Mouse (Mus musculus): ENCODE data around the gene Bcas1. TPM values are rescaled to one million over a fixed set of nuclear protein-coding genes. Genes with fewer than 3 reads are reported as not detected.

Bcas1 gene
- polyA plus RNA-seq, 1 experiment from 2014 or later: 0.97 TPM

DNA sequence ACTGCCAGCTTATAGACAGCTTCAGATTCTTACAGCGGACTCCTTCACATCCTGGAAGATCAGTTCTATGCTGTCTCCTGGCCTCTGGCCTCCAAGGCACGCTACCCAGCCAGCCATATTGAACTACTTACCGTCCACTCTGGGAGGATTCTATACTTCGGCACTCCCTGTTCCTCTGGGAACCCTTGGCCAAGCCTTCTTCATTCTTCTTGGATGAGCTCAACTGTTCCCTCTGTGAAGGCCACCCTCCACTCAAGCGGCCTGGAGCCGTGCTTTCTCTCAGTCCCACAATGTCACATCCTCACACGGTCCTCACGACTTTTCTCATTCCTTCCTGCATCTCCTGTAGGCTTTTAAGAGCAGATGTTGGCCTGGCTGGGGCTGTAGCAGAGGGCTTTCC is 86.5 kb downstream of the Bcas1 start:
- no peak overlapping the region for H3K4me3 ChIP-seq (ENCODE audit: low read depth, low read length)
- H3K36me3 ChIP-seq (ENCODE audit: control insufficient read depth, insufficient read depth, low read length): no peaks in the 10 kb centered on the region
- peaks cover 23% of the 10 kb centered on the region for H3K4me1 ChIP-seq (ENCODE audit: control insufficient read depth, insufficient read depth, low read length)
- no peak overlapping the region for H3K27ac ChIP-seq (ENCODE audit: low read depth, low read length)
- H3K27me3 ChIP-seq (ENCODE audit: control insufficient read depth, insufficient read depth, low read length): no peaks in the 10 kb centered on the region
- 68% methylated on average over 8 of the region's 8 CpGs for WGBS (ENCODE audit: insufficient replicate concordance)
- H3K9me3 ChIP-seq (replicated peaks; ENCODE audit: control insufficient read depth, low read length): no peaks in the 10 kb centered on the region
- H3K4me2 ChIP-seq: no peak overlapping the region
- no peak for ATAC-seq (replicated peaks; ENCODE audit: insufficient number of reproducible peaks, low FRiP score, low TSS enrichment)
- H3K9ac ChIP-seq (ENCODE audit: low read depth, low read length): no peak overlapping the region

DNA sequence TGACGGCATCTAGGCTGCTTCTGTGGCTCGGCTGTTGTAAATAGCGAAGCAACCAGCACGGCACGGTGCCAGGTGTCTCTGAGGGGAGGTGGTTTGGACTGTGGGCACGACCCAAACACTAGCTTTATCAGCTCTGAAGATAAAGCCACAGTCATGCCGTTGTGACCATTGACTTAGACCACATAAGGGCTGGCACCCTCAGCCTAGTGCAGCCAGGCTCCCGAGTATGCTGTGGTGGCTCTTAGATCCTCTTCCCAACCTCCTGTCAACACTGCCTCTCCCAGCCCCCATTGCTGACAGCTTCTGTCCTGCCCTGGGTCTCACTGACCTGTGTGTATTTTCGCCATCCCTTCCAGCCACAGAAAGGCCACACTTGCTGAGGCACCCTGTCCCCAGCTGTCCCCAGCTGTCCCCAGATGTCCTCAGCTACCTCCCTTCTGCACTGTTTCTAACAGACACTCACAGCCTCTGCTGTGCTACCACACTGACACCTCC is 91.3 kb downstream of the Bcas1 start:
- Histone ChIP-seq H3K36me3 (ENCODE audit: control insufficient read depth, insufficient read depth, low read length) (no peaks in the 10 kb centered on the region), H3K4me1 (ENCODE audit: control insufficient read depth, insufficient read depth, low read length) (peaks cover 7% of the 10 kb centered on the region), H3K27ac (ENCODE audit: low read depth, low read length) (no peak overlapping the region), H3K9me3 (replicated peaks; ENCODE audit: control insufficient read depth, low read length) (no peaks in the 10 kb centered on the region), H3K4me2 (peak overlapping the region; percentile 45), H3K9ac (ENCODE audit: low read depth, low read length) (0 out of 2 replicates have a peak overlapping the region, but pooled peaks have one; percentile 39), H3K4me3 (ENCODE audit: low read depth, low read length) (no peak overlapping the region), H3K27me3 (ENCODE audit: control insufficient read depth, insufficient read depth, low read length) (no peaks in the 10 kb centered on the region)
- WGBS (ENCODE audit: insufficient replicate concordance): 30% methylated on average over 9 of the region's 9 CpGs
- peak; percentile 46; the same call in 1 of the 2 replicates for ATAC-seq (replicated peaks; ENCODE audit: insufficient number of reproducible peaks, low FRiP score, low TSS enrichment)

DNA sequence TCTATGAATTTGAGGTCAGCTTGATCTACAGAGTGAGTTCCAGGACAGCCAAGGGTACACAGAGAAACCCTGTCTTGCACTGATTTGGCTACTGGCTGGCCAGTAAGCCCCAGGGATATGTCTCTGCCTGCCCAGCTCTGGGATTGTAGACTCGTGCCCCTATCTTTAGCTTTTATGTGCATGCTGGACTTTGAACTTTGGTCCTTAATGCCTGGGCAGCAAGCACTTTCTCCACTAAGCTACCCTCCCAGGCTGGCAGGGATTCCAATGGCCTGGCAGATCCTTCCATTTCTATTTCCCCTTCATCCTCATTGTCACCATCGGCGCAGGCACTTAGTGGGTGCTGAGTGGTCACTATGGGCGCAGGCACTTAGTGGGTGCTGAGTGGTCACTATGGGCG is 92.5 kb downstream of the Bcas1 start:
- WGBS (ENCODE audit: insufficient replicate concordance): 85% methylated on average over 5 of the region's 5 CpGs
- no peak overlapping the region for H3K4me2 ChIP-seq

DNA sequence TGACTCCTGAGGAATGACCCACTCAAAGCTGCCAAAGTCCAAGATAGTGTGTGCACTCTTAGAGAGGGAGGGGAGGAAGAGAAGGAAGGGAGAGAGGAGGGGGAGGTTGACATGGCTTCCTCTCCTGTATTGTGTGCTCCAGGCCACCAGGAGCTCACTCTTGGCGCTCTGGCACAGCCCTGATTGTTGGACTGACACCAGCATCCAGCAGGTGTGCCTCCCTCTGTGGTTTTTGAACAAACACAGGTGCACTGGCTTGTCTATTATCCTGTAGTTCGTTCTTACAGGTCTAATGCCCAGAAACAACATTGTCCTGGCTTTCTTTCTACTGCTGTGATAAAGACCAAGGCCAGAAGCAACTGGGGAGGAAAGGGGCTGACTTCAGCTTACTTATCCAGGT is 95.8 kb downstream of the Bcas1 start:
- Histone ChIP-seq H3K9me3 (replicated peaks; ENCODE audit: control insufficient read depth, low read length) (no peaks in the 10 kb centered on the region), H3K27ac (ENCODE audit: low read depth, low read length) (no peak overlapping the region), H3K4me2 (no peak overlapping the region), H3K27me3 (ENCODE audit: control insufficient read depth, insufficient read depth, low read length) (no peaks in the 10 kb centered on the region), H3K9ac (ENCODE audit: low read depth, low read length) (no peak overlapping the region), H3K4me1 (ENCODE audit: control insufficient read depth, insufficient read depth, low read length) (peaks cover 7% of the 10 kb centered on the region), H3K36me3 (ENCODE audit: control insufficient read depth, insufficient read depth, low read length) (no peaks in the 10 kb centered on the region), H3K4me3 (ENCODE audit: low read depth, low read length) (no peak overlapping the region)
- ATAC-seq (replicated peaks; ENCODE audit: insufficient number of reproducible peaks, low FRiP score, low TSS enrichment): no peak
- 76% methylated on average over 2 of the region's 2 CpGs for WGBS (ENCODE audit: insufficient replicate concordance)

More for the DNA sequence above, 92.5 kb downstream of the Bcas1 start:
- Histone ChIP-seq H3K27me3 (ENCODE audit: control insufficient read depth, insufficient read depth, low read length) (no peaks in the 10 kb centered on the region), H3K9me3 (replicated peaks; ENCODE audit: control insufficient read depth, low read length) (no peaks in the 10 kb centered on the region), H3K27ac (ENCODE audit: low read depth, low read length) (no peak overlapping the region), H3K36me3 (ENCODE audit: control insufficient read depth, insufficient read depth, low read length) (no peaks in the 10 kb centered on the region), H3K9ac (ENCODE audit: low read depth, low read length) (no peak overlapping the region), H3K4me3 (ENCODE audit: low read depth, low read length) (no peak overlapping the region), H3K4me1 (ENCODE audit: control insufficient read depth, insufficient read depth, low read length) (peaks cover 7% of the 10 kb centered on the region)
- ATAC-seq (replicated peaks; ENCODE audit: insufficient number of reproducible peaks, low FRiP score, low TSS enrichment): no peak

DNA sequence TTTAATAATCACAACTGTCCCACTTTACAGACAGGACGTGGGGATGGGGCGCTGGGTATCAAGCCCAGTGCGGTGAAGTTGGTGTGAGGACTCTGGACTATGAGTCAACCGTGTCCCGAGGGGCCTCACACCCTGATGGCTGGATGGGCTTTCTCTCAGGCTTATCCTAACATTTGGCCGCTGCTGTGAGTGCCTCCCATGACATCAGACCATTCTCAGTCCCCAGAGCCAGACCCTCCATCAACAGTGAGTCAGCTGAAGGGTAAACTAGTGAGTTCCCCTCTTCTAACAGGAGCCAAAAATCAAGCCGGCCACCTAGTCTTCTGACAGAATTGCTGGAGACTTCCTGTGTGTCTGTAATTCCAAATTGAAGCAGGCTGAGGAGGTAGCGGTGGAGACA is 97.2 kb downstream of the Bcas1 start:
- Histone ChIP-seq H3K9me3 (replicated peaks; ENCODE audit: control insufficient read depth, low read length) (no peaks in the 10 kb centered on the region), H3K27me3 (ENCODE audit: control insufficient read depth, insufficient read depth, low read length) (no peaks in the 10 kb centered on the region), H3K27ac (ENCODE audit: low read depth, low read length) (no peak overlapping the region), H3K9ac (ENCODE audit: low read depth, low read length) (no peak overlapping the region), H3K36me3 (ENCODE audit: control insufficient read depth, insufficient read depth, low read length) (no peaks in the 10 kb centered on the region), H3K4me3 (ENCODE audit: low read depth, low read length) (no peak overlapping the region), H3K4me2 (no peak overlapping the region), H3K4me1 (ENCODE audit: control insufficient read depth, insufficient read depth, low read length) (no peaks in the 10 kb centered on the region)
- no peak for ATAC-seq (replicated peaks; ENCODE audit: insufficient number of reproducible peaks, low FRiP score, low TSS enrichment)
- 44% methylated on average over 8 of the region's 8 CpGs for WGBS (ENCODE audit: insufficient replicate concordance)

DNA sequence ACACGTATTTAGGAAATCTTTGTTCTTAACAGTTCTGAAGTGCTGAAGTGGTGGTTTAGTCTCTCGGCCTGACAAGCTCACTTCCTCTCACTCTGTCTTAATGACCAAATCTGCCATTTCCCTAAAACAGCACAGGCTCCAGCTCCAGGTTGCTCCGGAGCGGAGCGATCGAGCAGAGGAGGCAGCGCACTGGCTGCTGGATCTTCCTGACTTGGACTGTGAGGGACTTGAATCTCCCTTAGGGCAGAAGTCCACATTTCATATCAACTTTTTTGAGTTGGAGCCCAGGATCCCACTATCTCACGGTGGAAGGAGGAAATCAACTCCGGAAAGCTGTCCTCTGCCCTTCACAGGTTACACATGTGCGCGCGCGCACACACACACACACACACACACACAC is 97.7 kb downstream of the Bcas1 start:
- Histone ChIP-seq H3K27me3 (ENCODE audit: control insufficient read depth, insufficient read depth, low read length) (no peaks in the 10 kb centered on the region), H3K4me2 (no peak overlapping the region), H3K36me3 (ENCODE audit: control insufficient read depth, insufficient read depth, low read length) (no peaks in the 10 kb centered on the region), H3K9ac (ENCODE audit: low read depth, low read length) (no peak overlapping the region), H3K27ac (ENCODE audit: low read depth, low read length) (peak overlapping the region; percentile 54; the same call in 1 of the 2 replicates), H3K4me3 (ENCODE audit: low read depth, low read length) (no peak overlapping the region), H3K4me1 (ENCODE audit: control insufficient read depth, insufficient read depth, low read length) (no peaks in the 10 kb centered on the region), H3K9me3 (replicated peaks; ENCODE audit: control insufficient read depth, low read length) (no peaks in the 10 kb centered on the region)
- WGBS (ENCODE audit: insufficient replicate concordance): 78% methylated on average over 13 of the region's 13 CpGs
- no peak for ATAC-seq (replicated peaks; ENCODE audit: insufficient number of reproducible peaks, low FRiP score, low TSS enrichment)

DNA sequence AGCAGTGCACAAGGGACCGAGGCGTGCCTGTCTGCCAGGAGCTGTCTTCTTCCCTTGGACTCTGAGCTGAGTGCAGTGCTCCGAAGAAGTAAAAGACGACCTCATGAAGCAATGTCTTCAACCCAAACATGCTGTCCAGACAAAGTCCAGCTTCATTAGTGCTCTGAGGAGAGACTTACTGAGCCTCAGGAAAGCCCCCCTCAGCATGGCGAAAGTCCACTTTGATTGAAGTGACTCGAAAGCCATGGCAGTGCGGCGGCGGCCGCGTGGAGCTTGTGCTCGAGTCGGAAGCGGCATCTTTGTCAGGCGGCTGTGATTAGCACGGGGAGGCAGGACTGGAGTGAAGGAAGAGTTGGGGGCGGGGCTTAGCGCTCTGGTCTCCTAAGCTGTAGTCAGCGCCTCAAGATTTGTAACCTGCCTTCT is 103.7 kb downstream of the Bcas1 start:
- no peaks in the 10 kb centered on the region for H3K27me3 ChIP-seq (ENCODE audit: control insufficient read depth, insufficient read depth, low read length)
- 4% methylated on average over 19 of the region's 19 CpGs for WGBS (ENCODE audit: insufficient replicate concordance)
- H3K4me2 ChIP-seq: peak overlapping the region; percentile 68
- H3K9me3 ChIP-seq (replicated peaks; ENCODE audit: control insufficient read depth, low read length): no peaks in the 10 kb centered on the region
- H3K4me3 ChIP-seq (ENCODE audit: low read depth, low read length): peak overlapping the region; percentile 30
- ATAC-seq (replicated peaks; ENCODE audit: insufficient number of reproducible peaks, low FRiP score, low TSS enrichment): 0 out of 2 replicates have a peak, but pooled peaks have one; percentile 40
- H3K9ac ChIP-seq (ENCODE audit: low read depth, low read length): peak overlapping the region; percentile 62; the same call in 1 of the 2 replicates
- H3K27ac ChIP-seq (ENCODE audit: low read depth, low read length): no peak overlapping the region
- peaks cover 17% of the 10 kb centered on the region for H3K4me1 ChIP-seq (ENCODE audit: control insufficient read depth, insufficient read depth, low read length)
- no peaks in the 10 kb centered on the region for H3K36me3 ChIP-seq (ENCODE audit: control insufficient read depth, insufficient read depth, low read length)

DNA sequence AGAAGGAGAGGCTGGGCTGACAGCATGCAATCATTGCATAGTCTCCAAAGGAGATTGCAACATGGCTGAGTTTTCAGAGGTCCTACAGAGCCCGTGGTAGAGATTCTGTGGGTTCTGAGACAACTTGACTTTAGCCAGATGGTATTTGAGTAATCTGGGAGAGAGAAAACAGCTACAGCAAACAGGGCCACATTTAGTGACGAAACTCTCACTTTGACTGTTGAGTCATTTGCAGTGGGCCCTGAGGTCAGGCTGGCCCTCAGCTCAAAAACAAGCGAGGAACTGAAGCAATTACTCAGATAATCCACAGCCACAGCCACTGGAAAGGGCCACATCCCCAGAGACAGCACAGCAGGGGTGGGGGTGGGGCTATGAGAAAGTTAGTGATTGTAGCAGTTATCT is 105.6 kb downstream of the Bcas1 start:
- H3K27ac ChIP-seq (ENCODE audit: low read depth, low read length): 0 out of 2 replicates have a peak overlapping the region, but pooled peaks have one; percentile 12
- no peaks in the 10 kb centered on the region for H3K27me3 ChIP-seq (ENCODE audit: control insufficient read depth, insufficient read depth, low read length)
- no peak overlapping the region for H3K4me2 ChIP-seq
- no peak overlapping the region for H3K9ac ChIP-seq (ENCODE audit: low read depth, low read length)
- no peak for ATAC-seq (replicated peaks; ENCODE audit: insufficient number of reproducible peaks, low FRiP score, low TSS enrichment)
- no peaks in the 10 kb centered on the region for H3K9me3 ChIP-seq (replicated peaks; ENCODE audit: control insufficient read depth, low read length)
- 25% methylated on average over 3 of the region's 3 CpGs for WGBS (ENCODE audit: insufficient replicate concordance)
- H3K4me1 ChIP-seq (ENCODE audit: control insufficient read depth, insufficient read depth, low read length): peaks cover 17% of the 10 kb centered on the region
- H3K36me3 ChIP-seq (ENCODE audit: control insufficient read depth, insufficient read depth, low read length): no peaks in the 10 kb centered on the region
- no peak overlapping the region for H3K4me3 ChIP-seq (ENCODE audit: low read depth, low read length)

DNA sequence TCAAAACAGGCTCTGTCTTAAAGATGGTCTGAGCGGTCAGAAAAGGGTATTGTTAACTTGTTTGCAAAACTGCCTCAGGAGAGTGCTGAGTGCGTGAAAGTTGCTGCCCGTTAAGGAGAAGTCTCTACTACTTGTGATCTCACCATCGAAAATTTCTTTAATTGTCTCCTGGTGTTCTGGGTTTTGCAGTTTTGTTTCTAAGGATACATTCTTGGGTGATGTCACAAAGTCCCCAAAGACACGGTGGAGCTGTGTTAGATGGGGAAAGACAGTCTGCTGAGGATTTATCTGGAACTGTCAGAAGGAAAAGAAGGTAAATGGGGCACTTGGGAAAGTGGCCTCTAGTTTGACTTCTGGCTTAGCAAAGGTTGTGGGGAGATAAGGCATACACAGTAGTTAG is 106.1 kb downstream of the Bcas1 start:
- 0 out of 2 replicates have a peak overlapping the region, but pooled peaks have one; percentile 12 for H3K27ac ChIP-seq (ENCODE audit: low read depth, low read length)
- no peaks in the 10 kb centered on the region for H3K36me3 ChIP-seq (ENCODE audit: control insufficient read depth, insufficient read depth, low read length)
- ATAC-seq (replicated peaks; ENCODE audit: insufficient number of reproducible peaks, low FRiP score, low TSS enrichment): no peak
- H3K4me2 ChIP-seq: no peak overlapping the region
- 41% methylated on average over 5 of the region's 5 CpGs for WGBS (ENCODE audit: insufficient replicate concordance)
- H3K4me3 ChIP-seq (ENCODE audit: low read depth, low read length): no peak overlapping the region
- peaks cover 17% of the 10 kb centered on the region for H3K4me1 ChIP-seq (ENCODE audit: control insufficient read depth, insufficient read depth, low read length)
- no peak overlapping the region for H3K9ac ChIP-seq (ENCODE audit: low read depth, low read length)
- H3K9me3 ChIP-seq (replicated peaks; ENCODE audit: control insufficient read depth, low read length): no peaks in the 10 kb centered on the region
- H3K27me3 ChIP-seq (ENCODE audit: control insufficient read depth, insufficient read depth, low read length): no peaks in the 10 kb centered on the region
